10 mouse cellular contexts compared by ENCODE assay signal in the genomic region with DNA sequence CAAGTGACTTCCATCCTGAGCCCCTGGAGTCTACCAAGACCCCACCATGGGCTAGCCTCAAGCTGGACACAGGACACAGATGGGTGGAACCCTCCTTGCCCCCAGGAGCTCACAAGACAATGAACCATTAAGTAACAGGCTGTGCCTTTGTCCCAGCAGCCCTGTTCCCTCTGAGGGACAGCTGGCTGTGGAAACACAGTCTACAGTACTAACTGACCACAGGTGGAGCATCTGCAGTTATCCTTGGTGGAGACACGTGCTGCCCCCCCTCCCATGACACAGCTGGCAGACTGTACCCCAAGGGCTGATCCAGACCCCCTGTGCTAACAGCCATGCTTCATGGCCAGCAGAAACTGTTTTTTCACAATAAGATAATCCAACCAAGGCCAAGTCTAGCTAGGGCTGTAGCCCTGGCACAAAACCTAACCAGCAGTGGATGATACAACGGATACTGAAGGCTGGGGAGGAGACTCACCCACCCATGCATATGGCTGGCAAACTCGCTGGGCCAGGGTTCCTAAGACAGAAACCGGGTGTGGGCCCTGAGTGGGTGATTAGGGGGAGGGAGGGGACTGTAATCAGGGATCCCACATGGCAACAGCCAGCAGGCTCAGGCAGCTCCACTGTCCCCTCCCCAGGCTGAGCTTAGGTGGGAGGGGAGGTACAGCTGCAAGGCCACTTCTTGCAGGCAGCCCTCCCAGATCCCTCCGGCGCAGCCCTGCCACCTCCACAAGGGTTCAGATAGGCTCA. TPM values are rescaled to one million over a fixed set of nuclear protein-coding genes. Genes with fewer than 3 reads are reported as not detected.
DNase-seq lines count a peak whose midpoint lies in the region; ATAC-seq lines count a peak whose summit lies in the region.
"Had no signal": no experiment of that assay in that cellular context is flagged by ENCODE, and none has a peak within 500 bp of the region (broad histone marks: within the 10 kb centered on the region; RNA-seq: fewer than 3 reads in every experiment).

No protein-coding gene starts in this region.

- H3K4me1 ChIP-seq in erythroblast, embryonic 14.5 days (ENCODE audit: control insufficient read depth) = peaks cover 100% of the 10 kb centered on the region
- peaks cover 98% of the 10 kb centered on the region for H3K4me1 ChIP-seq in liver, embryonic 15.5 days (replicated peaks)

- H3K9me3 ChIP-seq in erythroblast, embryonic 14.5 days (ENCODE audit: control insufficient read depth, low read length) = no peaks in the 10 kb centered on the region
- H3K9me3 ChIP-seq in liver, embryonic 15.5 days (replicated peaks) = no peaks in the 10 kb centered on the region
- H3K9me3 ChIP-seq: lung, embryonic 15.5 days had no signal

- H3K27me3 ChIP-seq in erythroblast, embryonic 14.5 days (ENCODE audit: control insufficient read depth) = no peaks in the 10 kb centered on the region
- no peaks in the 10 kb centered on the region for H3K27me3 ChIP-seq in liver, embryonic 15.5 days
- H3K27me3 ChIP-seq: lung, embryonic 15.5 days had no signal

- peak overlapping the region; percentile 53 for H3K4me3 ChIP-seq in erythroblast, embryonic 14.5 days (replicated peaks)
- peak overlapping the region; percentile 25 for H3K4me3 ChIP-seq in liver, embryonic 15.5 days (replicated peaks)
- H3K4me3 ChIP-seq: lung, embryonic 15.5 days had no signal

- H3K9ac ChIP-seq in liver, embryonic 15.5 days = peak overlapping the region; percentile 49
- H3K9ac ChIP-seq: lung, embryonic 15.5 days had no signal

- intact Hi-C loops in gastrocnemius, postnatal 36 days (cut with DNase I) = no loop called here

- no peak for DNase-seq in frontal cortex, adult 2 months (ENCODE audit: extremely low spot score in 1 of 2, low spot score in 1 of 2)
- DNase-seq in CD4-positive helper T cell, adult 2 months (ENCODE audit: low read depth, low spot score) = peak; percentile 26
- DNase-seq in gastrocnemius, postnatal 36 days = no peak
- no peak for DNase-seq in left cerebral cortex, adult 8-10 months (ENCODE audit: low spot score in 2 of 2)
- no peak for DNase-seq in yolk sac, embryonic 10.5 days (ENCODE audit: low spot score)
- DNase-seq: cerebellum, postnatal 14 days had no signal

- ATAC-seq in frontal cortex, adult (ENCODE audit: low TSS enrichment) = 0 out of 2 replicates have a peak, but pooled peaks have one; percentile 22
- ATAC-seq in liver, embryonic 15.5 days (ENCODE audit: insufficient read depth) = peak; percentile 92

- peak overlapping the region; percentile 62 for H3K4me2 ChIP-seq in liver, embryonic 15.5 days
- H3K4me2 ChIP-seq: lung, embryonic 15.5 days had no signal

- peaks cover 100% of the 10 kb centered on the region for H3K36me3 ChIP-seq in erythroblast, embryonic 14.5 days (ENCODE audit: control insufficient read depth)
- peaks cover 81% of the 10 kb centered on the region for H3K36me3 ChIP-seq in liver, embryonic 15.5 days (replicated peaks)
- H3K36me3 ChIP-seq: lung, embryonic 15.5 days had no signal

- 27% methylated on average over 6 of the region's 6 CpGs for WGBS in liver, embryonic 15.5 days (ENCODE audit: insufficient replicate concordance)

- peak overlapping the region; percentile 98 for H3K27ac ChIP-seq in liver, embryonic 15.5 days (replicated peaks)
- H3K27ac ChIP-seq: lung, embryonic 15.5 days had no signal

RNA-seq across cellular contexts. Expression of gene Cd82, which starts 15.3 kb away (rescaled TPM):
- polyA plus RNA-seq in frontal cortex, adult 2 months (2012; rRNA removed) = 28.7 and 30.1 TPM in 2 replicates
- 37.0 and 42.7 TPM in 2 replicates for polyA plus RNA-seq in erythroblast, embryonic 14.5 days (2012)
- polyA plus RNA-seq in liver, embryonic 15.5 days (2015; fragmentation: Nextera tagmentation; extraction: Ambion mirVana) = 113 and 118 TPM in 2 replicates
- total RNA-seq in gastrocnemius, postnatal 36 days (2021) = 10 to 100 TPM in 1 of 2 experiments, 1 to 10 TPM in 1; 9.5 to 12.4 TPM
- total RNA-seq in left cerebral cortex, adult 8-10 months (2022) = 10 to 100 TPM; 22.9 to 31.8 (median 25.6) TPM
